Mouse (Mus musculus) neural tube, embryonic 14.5 days (tissue): ENCODE measurements at regions not wholly inside any gene's neighbourhood (a gene's known extent, or its start where the extent isn't known, plus 50 kb on each side); places are given as distances from the start of the nearest gene placed in this dataset.

ENCODE experiments used
- ATAC-seq: fragments of 200-750 bp; cut with Nextera tagmentation; 2 replicates; pipeline ENCODE4 v1.8.0; 2017; ENCODE audit warnings: low read depth, mild to moderate bottlenecking, moderate TSS enrichment, moderate library complexity
- H3K27ac ChIP-seq: fragments of 300-500 bp; sonication (generic); 2 replicates; pipeline ENCODE4 v1.5.1; 2014; ENCODE audit warnings: low read depth, mild to moderate bottlenecking, control low read depth, low read length, moderate library complexity, mixed read lengths
- H3K27me3 ChIP-seq: fragments of 300-500 bp; sonication (generic); 2 replicates; pipeline ENCODE4 v1.6.1; 2014; ENCODE audit warnings: low read length; ENCODE audit not compliant: control insufficient read depth, insufficient read depth
- H3K36me3 ChIP-seq: fragments of 300-500 bp; sonication (generic); 2 replicates; pipeline ENCODE4 v1.6.1; 2014; ENCODE audit warnings: low read length, mixed read lengths; ENCODE audit not compliant: control insufficient read depth, insufficient read depth
- H3K4me1 ChIP-seq: fragments of 300-500 bp; sonication (generic); 2 replicates; pipeline ENCODE4 v1.6.1; 2014; ENCODE audit warnings: low read length; ENCODE audit not compliant: control insufficient read depth, insufficient read depth
- H3K4me2 ChIP-seq: fragments of 300-500 bp; sonication (generic); 2 replicates; pipeline ENCODE4 v1.6.1; 2014; ENCODE audit warnings: mild to moderate bottlenecking, low read depth, low read length, control low read depth
- H3K4me3 ChIP-seq: fragments of 300-500 bp; sonication (generic); 2 replicates; pipeline ENCODE4 v1.5.1; 2014; ENCODE audit warnings: low read depth, low read length, control low read depth, mixed read lengths
- H3K9ac ChIP-seq: fragments of 300-500 bp; sonication (generic); replicated peaks from 2 replicates; pipeline ENCODE4 v1.6.1; 2014; ENCODE audit warnings: low read depth, mild to moderate bottlenecking, control low read depth, low read length, mixed read lengths
- H3K9me3 ChIP-seq: fragments of 300-500 bp; sonication (generic); 2 replicates; pipeline ENCODE4 v1.6.1; 2016; ENCODE audit warnings: low read length; ENCODE audit not compliant: control insufficient read depth
- WGBS: fragments of 180-500 bp; shearing (Covaris S2); extraction: QIAGEN DNeasy Blood & Tissue Kit; methylation state at CpG from one replicate; pipeline ENCODE4 v1.1.7; 2014; 5-methylcytosine and 5-hydroxymethylcytosine counted together

DNA sequence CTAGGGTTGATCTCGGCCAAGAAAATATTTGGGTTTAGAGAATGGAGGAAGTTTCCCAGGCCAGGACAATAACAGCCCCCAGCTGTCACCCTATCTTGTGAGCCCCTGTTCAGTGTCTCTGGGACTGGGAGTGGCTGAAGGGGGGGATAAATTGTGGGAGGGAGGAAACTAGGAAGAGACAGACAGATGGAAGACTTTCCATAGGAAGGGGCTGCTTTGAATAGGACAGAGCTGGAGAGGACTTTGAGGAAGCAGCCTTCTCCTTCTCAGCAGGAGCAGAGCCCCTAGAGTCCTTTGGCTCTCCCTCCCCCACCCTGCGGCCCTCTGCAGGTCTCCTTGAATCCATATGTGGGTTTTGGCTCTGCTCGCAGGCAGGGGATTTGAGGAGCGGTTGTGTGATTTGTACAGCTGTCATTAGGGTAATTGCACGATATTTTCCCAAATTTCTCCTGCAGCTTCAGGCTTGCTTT is 91.6 kb downstream of the H2al1j start:
- no peak for ATAC-seq
- Histone ChIP-seq H3K27ac (no peak overlapping the region), H3K4me1 (peaks cover 6% of the 10 kb centered on the region), H3K9ac (no peak overlapping the region), H3K36me3 (no peaks in the 10 kb centered on the region), H3K9me3 (no peaks in the 10 kb centered on the region), H3K4me2 (no peak overlapping the region), H3K4me3 (no peak overlapping the region), H3K27me3 (no peaks in the 10 kb centered on the region)
- WGBS: 32% methylated on average over 5 of the region's 5 CpGs

DNA sequence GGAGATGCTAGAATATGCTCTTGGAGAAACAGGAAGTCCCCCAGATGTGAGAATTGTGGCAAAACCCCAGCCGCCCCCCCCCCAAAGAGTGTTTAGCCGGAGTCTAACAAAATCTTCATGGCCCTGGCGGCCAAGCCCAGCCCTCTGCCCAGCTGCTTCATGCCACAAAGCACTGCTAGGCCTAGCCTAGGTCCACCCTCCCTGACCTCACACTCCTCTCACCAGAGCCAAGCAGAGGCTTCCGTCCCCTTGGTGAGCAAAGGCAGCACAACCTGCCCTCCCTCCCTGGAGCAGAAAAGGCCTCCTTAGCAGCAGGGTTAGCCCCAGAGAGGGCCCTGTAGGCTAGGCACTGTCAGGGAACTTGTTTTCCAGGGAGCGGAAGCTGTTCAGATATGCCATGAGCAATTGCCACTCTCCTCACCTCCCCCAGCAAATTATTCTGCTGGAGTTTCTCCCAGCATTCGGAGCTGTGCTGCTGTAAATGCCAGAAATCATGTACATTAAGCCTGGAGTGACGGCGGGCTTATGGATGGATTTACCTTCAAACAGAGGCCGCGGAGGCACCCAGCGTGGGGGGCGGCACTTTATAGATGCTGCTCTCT is 104.9 kb downstream of the H2al1j start:
- no peaks in the 10 kb centered on the region for H3K36me3 ChIP-seq
- no peaks in the 10 kb centered on the region for H3K9me3 ChIP-seq
- no peak overlapping the region for H3K4me2 ChIP-seq
- H3K27ac ChIP-seq: no peak overlapping the region
- H3K4me3 ChIP-seq: no peak overlapping the region
- WGBS: 48% methylated on average over 11 of the region's 12 CpGs
- H3K4me1 ChIP-seq: 0 out of 2 replicates have a peak, but pooled peaks cover 3% of the 10 kb centered on the region
- H3K9ac ChIP-seq: no peak overlapping the region
- no peaks in the 10 kb centered on the region for H3K27me3 ChIP-seq
- no peak for ATAC-seq

GRCm38 (mm10) chrX:11435338-11435737 is 107.7 kb downstream of the H2al1j start:
- H3K9ac ChIP-seq: no peak overlapping the region
- no peaks in the 10 kb centered on the region for H3K36me3 ChIP-seq
- no peak overlapping the region for H3K4me3 ChIP-seq
- H3K9me3 ChIP-seq: no peaks in the 10 kb centered on the region
- no peak overlapping the region for H3K27ac ChIP-seq
- no peaks in the 10 kb centered on the region for H3K27me3 ChIP-seq
- H3K4me2 ChIP-seq: no peak overlapping the region
- ATAC-seq: no peak
- WGBS: 38% methylated on average over 6 of the region's 6 CpGs
- H3K4me1 ChIP-seq: 0 out of 2 replicates have a peak, but pooled peaks cover 3% of the 10 kb centered on the region

GRCm38 (mm10) chrX:11437151-11437944 is 109.7 kb downstream of the H2al1j start:
- Histone ChIP-seq H3K27ac (no peak overlapping the region), H3K36me3 (no peaks in the 10 kb centered on the region), H3K4me2 (no peak overlapping the region), H3K4me3 (no peak overlapping the region), H3K9me3 (no peaks in the 10 kb centered on the region), H3K27me3 (no peaks in the 10 kb centered on the region), H3K4me1 (0 out of 2 replicates have a peak, but pooled peaks cover 3% of the 10 kb centered on the region), H3K9ac (no peak overlapping the region)
- 39% methylated on average over 12 of the region's 12 CpGs for WGBS
- ATAC-seq: peak; percentile 51; the same call in 1 of the 2 replicates

GRCm38 (mm10) chrX:11443543-11443942 is 115.9 kb downstream of the H2al1j start:
- WGBS: 54% methylated on average over 7 of the region's 7 CpGs
- no peak overlapping the region for H3K27ac ChIP-seq
- H3K36me3 ChIP-seq: no peaks in the 10 kb centered on the region
- no peak overlapping the region for H3K4me3 ChIP-seq
- H3K4me2 ChIP-seq: no peak overlapping the region
- H3K4me1 ChIP-seq: no peaks in the 10 kb centered on the region
- no peaks in the 10 kb centered on the region for H3K9me3 ChIP-seq
- no peak overlapping the region for H3K9ac ChIP-seq
- H3K27me3 ChIP-seq: no peaks in the 10 kb centered on the region
- ATAC-seq: no peak

DNA sequence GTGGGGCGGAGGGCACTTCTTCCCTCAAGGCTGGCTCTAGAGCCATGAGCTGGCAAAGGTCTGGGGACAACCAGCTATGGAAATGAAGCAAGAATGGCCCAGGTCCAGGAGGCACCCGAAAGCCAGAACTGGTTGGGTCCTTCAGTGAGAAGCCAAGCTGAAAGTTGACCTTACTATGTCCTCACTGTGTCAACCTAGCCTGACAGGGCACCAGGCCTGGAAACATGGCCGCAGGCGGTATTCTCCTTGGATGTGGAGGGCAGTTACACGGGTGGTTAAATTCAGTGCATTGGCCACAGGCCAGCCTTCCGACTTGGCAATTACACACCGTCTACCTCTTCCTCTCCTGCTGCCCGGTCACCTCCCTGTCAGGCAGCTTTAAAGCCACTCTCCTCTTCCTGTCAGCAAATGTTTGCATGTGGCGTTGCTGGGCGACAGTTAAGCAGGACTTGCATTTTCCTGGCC is 116.7 kb downstream of the H2al1j start:
- WGBS: 55% methylated on average over 10 of the region's 10 CpGs
- no peak overlapping the region for H3K4me3 ChIP-seq
- H3K4me2 ChIP-seq: no peak overlapping the region
- no peak overlapping the region for H3K9ac ChIP-seq
- H3K27ac ChIP-seq: no peak overlapping the region
- H3K9me3 ChIP-seq: no peaks in the 10 kb centered on the region
- no peaks in the 10 kb centered on the region for H3K4me1 ChIP-seq
- H3K36me3 ChIP-seq: no peaks in the 10 kb centered on the region
- H3K27me3 ChIP-seq: no peaks in the 10 kb centered on the region
- no peak for ATAC-seq

- H3K9ac ChIP-seq: no peak overlapping the region
- H3K4me2 ChIP-seq: no peak overlapping the region
- no peak overlapping the region for H3K4me3 ChIP-seq
- no peak for ATAC-seq
- no peaks in the 10 kb centered on the region for H3K36me3 ChIP-seq
- no peak overlapping the region for H3K27ac ChIP-seq
- H3K9me3 ChIP-seq: no peaks in the 10 kb centered on the region
- H3K27me3 ChIP-seq: no peaks in the 10 kb centered on the region
- 80% methylated on average over 4 of the region's 4 CpGs for WGBS
- H3K4me1 ChIP-seq: no peaks in the 10 kb centered on the region
These were observed 121.1 kb downstream of the H2al1j start for GRCm38 (mm10) chrX:11448711-11449110.

- no peak overlapping the region for H3K4me2 ChIP-seq
- H3K9ac ChIP-seq: no peak overlapping the region
- WGBS: 51% methylated on average over 4 of the region's 4 CpGs
- H3K9me3 ChIP-seq: no peaks in the 10 kb centered on the region
- H3K4me1 ChIP-seq: no peaks in the 10 kb centered on the region
- no peaks in the 10 kb centered on the region for H3K27me3 ChIP-seq
- no peak for ATAC-seq
- H3K4me3 ChIP-seq: no peak overlapping the region
- no peak overlapping the region for H3K27ac ChIP-seq
- no peaks in the 10 kb centered on the region for H3K36me3 ChIP-seq
These were observed 130.9 kb downstream of the H2al1j start for GRCm38 (mm10) chrX:11458521-11458920.

GRCm38 (mm10) chrX:11463955-11464511 is 136.4 kb downstream of the H2al1j start:
- H3K27me3 ChIP-seq: no peaks in the 10 kb centered on the region
- 55% methylated on average over 3 of the region's 3 CpGs for WGBS
- no peak overlapping the region for H3K4me3 ChIP-seq
- no peaks in the 10 kb centered on the region for H3K4me1 ChIP-seq
- H3K4me2 ChIP-seq: no peak overlapping the region
- no peak overlapping the region for H3K9ac ChIP-seq
- H3K27ac ChIP-seq: no peak overlapping the region
- no peaks in the 10 kb centered on the region for H3K9me3 ChIP-seq
- no peaks in the 10 kb centered on the region for H3K36me3 ChIP-seq
- no peak for ATAC-seq
